Mouse (Mus musculus) left cerebral cortex, adult 2 months (tissue): ENCODE results near the gene Cdk5. TPM values are rescaled to one million over a fixed set of nuclear protein-coding genes. Genes with fewer than 3 reads are reported as not detected.
A peak's percentile ranks its signal among the peaks of the same experiment; 100 is the strongest.

Source experiments
- DNase-seq, 2 experiments: peaks; one replicate each; pipeline ENCODE4 v3.0.0; 2021 to 2022; ENCODE audit warnings: low spot score in 2 of 2, mixed read lengths in 1 of 2; ENCODE audit errors: extremely low spot score in 1 of 2
- H3K27ac ChIP-seq: fragments of 200-600 bp; 2 replicates; pipeline ENCODE4 v1.8.1; 2022
- H3K4me3 ChIP-seq: fragments of 200-600 bp; 2 replicates; pipeline ENCODE4 v1.8.1; 2022
- CTCF ChIP-seq: fragments of 200-600 bp; IDR thresholded peaks from 2 replicates; pipeline ENCODE4 v1.8.1; 2022; ENCODE audit warnings: antibody characterized with exemption, mild to moderate bottlenecking, moderate library complexity
- intact Hi-C: fragments of 180-260 bp; cut with DNase I; formaldehyde crosslinking; loops from one replicate; pipeline ENCODE4 v1.15.1; 2025
- total RNA-seq, 2 experiments: library from RNA; stranded (reverse); gene quantifications; 2 replicates each; pipeline ENCODE4 v1.2.3; 2021

Gene Cdk5
- total RNA-seq, 2 experiments from 2014 or later: 118 to 129 TPM

GRCm38 (mm10) chr5:24447624-24448298, 24.4 kb upstream of the Cdk5 start, which contains the start of gene Tmub1:
Gene Tmub1 (minus strand): TSS chr5:24447854.
- intact Hi-C loops: no loop called here
- TF ChIP-seq CTCF: no peak
- H3K4me3 ChIP-seq: peak within 1 kb of the TSS; percentile 77
- peak within 1 kb of the TSS; percentile 94 for H3K27ac ChIP-seq
- DNase-seq: peak; percentile 84 to 86

- H3K4me3 ChIP-seq: peak overlapping the region; percentile 77; the same call in 1 of the 2 replicates
- TF ChIP-seq CTCF: no peak
- DNase-seq: no peak
- H3K27ac ChIP-seq: no peak overlapping the region
- intact Hi-C loops: no loop called here
Measured at GRCm38 (mm10) chr5:24446630-24447029, 23.3 kb upstream of the Cdk5 start.

DNA sequence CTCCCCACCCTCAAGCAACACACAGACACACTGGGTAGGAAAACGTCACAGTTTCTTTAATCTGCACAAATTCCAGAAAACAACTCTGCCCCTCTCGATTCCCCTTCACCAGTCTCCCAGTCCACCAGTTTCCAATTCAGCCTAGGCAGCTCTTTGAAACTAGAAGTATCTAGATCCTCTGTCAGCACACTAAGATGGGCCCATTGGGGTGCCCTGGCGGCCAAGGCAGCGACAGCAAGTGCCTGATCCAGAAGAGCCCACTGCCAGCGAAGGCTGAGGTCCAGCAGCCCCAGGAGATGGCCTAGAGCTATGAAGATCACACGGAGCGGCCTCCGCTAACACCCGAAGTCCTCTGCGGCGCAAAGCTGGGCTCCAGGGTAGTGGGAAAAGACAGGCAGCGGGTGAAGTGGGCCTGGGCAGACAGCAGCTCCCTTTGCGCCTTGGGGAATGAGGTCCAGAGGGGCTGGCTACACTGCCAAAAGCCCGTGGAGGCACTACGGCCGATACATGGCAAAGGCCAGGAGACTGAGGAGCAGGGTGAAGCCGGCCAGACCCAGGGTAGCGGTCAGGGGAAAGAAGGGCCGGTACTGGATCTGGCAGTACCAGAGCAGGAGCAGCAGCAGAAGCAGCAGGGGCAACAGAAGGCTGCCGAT, 22.2 kb upstream of the Cdk5 start:
- intact Hi-C loops: loop anchor here (2.0 kb wide), 1 partner anchor 21 kb away; no protein-coding TSS in a partner anchor
- DNase-seq: no peak
- TF ChIP-seq CTCF: no peak; the same call in 1 of the 2 replicates
- Histone ChIP-seq H3K4me3 (peak overlapping the region; percentile 92), H3K27ac (peak overlapping the region; percentile 99)

DNA sequence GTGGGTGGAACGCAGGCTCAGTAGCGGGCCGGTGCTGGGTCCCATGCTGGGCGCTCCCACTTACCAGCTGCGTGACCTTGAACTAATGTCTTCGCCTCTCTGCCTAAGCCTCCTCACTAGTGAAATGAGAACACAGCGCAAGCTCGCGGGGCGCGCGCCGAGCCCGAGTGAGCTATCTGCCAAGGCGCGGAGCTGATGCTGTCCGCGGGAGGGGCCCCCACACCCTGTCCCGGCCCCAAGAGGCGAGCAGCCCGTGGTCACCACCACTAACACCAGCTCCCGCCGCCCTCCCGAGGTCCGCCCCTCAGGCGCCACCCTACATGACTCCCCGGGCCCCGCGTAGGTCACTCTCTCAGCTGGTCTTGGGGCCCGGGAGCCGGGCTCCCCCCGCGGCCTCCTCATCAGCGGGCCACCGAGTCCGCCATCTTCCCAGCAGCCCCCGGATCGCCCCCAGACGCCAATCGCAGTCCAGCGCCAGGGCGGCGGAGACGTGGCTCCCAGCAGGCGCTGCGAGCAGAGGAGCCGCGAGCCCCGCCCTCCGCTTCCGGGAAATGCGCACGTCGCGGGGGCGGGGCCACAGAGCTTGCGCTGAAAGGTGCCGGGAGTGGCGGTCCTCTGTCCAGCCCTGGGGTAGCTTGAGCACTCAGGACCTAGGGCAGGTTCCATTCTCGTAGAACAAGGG, 21.6 kb upstream of the Cdk5 start, which contains the start of gene Fastk:
TSS of gene Fastk (minus strand) at position 542 of the 682 bp plus-strand sequence.
- no peak for TF ChIP-seq CTCF
- peak within 1 kb of the TSS; percentile 92 for H3K4me3 ChIP-seq
- DNase-seq: peak; percentile 95
- intact Hi-C loops: loop anchor here (2.0 kb wide), 1 partner anchor 20 kb away; no protein-coding TSS in a partner anchor
- H3K27ac ChIP-seq: peak within 1 kb of the TSS; percentile 99

DNA sequence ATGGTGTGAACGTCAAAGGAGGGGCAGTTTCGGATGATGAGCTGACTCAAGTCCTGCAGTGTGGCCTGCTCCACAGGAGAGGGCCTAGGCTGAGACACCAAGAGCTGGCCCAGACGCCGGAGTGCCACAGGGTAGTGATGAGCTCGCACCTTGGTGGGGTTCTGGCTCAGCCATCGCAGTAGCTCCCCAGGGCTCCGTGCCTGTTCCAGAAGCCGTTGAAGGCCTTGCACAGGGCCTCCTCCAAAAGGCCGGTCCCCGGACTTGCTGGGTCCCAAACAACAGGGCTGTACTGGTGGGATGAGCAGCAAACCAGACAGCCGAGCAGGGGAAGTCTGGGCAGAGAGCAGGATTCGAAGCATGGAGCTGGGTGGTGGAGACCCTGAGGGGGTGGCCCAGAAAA, 20.6 kb upstream of the Cdk5 start:
- peak overlapping the region; percentile 99; the same call in 1 of the 2 replicates for H3K27ac ChIP-seq
- TF ChIP-seq CTCF: no peak
- intact Hi-C loops: loop anchor here (2.0 kb wide), 1 partner anchor 19 kb away; no protein-coding TSS in a partner anchor
- DNase-seq: no peak
- H3K4me3 ChIP-seq: peak overlapping the region; percentile 92

GRCm38 (mm10) chr5:24443204-24443603, 19.9 kb upstream of the Cdk5 start:
- intact Hi-C loops: no loop called here
- no peak for TF ChIP-seq CTCF
- no peak for DNase-seq
- Histone ChIP-seq H3K27ac (no peak overlapping the region), H3K4me3 (no peak overlapping the region)

GRCm38 (mm10) chr5:24442029-24442428, 18.7 kb upstream of the Cdk5 start:
- DNase-seq: no peak
- TF ChIP-seq CTCF: no peak
- Histone ChIP-seq H3K27ac (no peak overlapping the region), H3K4me3 (no peak overlapping the region)
- intact Hi-C loops: no loop called here

DNA sequence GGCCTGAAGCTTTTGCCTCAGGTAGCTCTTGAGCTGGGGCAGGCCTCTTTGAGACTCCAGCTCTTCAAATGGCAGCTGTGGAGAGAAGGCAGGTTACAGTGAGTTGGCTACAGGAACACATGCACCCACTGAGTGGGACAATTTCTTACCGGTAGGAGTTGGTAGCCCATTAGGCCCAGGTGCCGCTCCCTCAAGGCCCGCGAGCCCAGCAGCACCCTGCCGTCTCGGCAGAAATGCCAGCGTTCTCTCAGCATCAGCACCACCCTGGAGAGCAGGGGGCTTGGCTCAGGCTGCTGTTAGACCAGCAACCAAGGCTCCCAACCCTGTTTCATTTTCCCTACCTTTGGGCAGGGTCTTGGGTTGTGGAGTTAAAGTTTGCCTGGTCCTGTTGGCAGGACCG, 17.9 kb upstream of the Cdk5 start:
- no peak for DNase-seq
- Histone ChIP-seq H3K27ac (no peak overlapping the region), H3K4me3 (no peak overlapping the region)
- TF ChIP-seq CTCF: no peak
- intact Hi-C loops: no loop called here

GRCm38 (mm10) chr5:24433993-24434392, 10.7 kb upstream of the Cdk5 start:
- TF ChIP-seq CTCF: no peak
- no peak for DNase-seq
- intact Hi-C loops: no loop called here
- Histone ChIP-seq H3K4me3 (no peak overlapping the region), H3K27ac (no peak overlapping the region)

DNA sequence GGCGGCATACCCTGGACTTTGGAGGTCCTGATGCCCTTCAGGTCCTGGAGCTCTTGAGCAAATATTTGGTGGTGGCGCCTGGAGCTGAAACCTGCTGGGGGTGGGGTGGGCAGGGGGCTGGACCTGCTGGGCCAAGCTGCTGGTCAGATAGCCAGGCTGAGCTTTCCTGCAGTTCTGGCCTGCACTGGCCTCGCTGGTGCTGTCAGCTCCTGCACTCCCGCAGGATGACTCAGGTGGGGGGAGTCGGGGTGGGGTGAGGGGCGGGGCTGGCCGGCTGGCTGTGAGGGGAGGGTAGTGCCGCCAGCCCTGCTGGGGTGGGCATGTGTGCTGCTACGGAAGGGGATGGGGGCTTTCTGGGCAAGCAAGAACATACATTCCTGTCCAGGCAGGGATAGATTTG, 5.3 kb upstream of the Cdk5 start:
- DNase-seq: no peak
- intact Hi-C loops: no loop called here
- TF ChIP-seq CTCF: no peak
- H3K27ac ChIP-seq: no peak overlapping the region
- no peak overlapping the region for H3K4me3 ChIP-seq

GRCm38 (mm10) chr5:24427981-24428402, 4.7 kb upstream of the Cdk5 start:
- Histone ChIP-seq H3K4me3 (peak overlapping the region; percentile 14; the same call in 1 of the 2 replicates), H3K27ac (peak overlapping the region; percentile 48; the same call in 1 of the 2 replicates)
- intact Hi-C loops: no loop called here
- DNase-seq: no peak
- no peak for TF ChIP-seq CTCF

- no peak overlapping the region for H3K4me3 ChIP-seq
- intact Hi-C loops: no loop called here
- TF ChIP-seq CTCF: no peak
- DNase-seq: no peak
- H3K27ac ChIP-seq: no peak overlapping the region
Measured at GRCm38 (mm10) chr5:24427285-24427633, 3.9 kb upstream of the Cdk5 start.
